Mouse (Mus musculus): ENCODE results near the gene Plcd1.

Gene Plcd1

DNA sequence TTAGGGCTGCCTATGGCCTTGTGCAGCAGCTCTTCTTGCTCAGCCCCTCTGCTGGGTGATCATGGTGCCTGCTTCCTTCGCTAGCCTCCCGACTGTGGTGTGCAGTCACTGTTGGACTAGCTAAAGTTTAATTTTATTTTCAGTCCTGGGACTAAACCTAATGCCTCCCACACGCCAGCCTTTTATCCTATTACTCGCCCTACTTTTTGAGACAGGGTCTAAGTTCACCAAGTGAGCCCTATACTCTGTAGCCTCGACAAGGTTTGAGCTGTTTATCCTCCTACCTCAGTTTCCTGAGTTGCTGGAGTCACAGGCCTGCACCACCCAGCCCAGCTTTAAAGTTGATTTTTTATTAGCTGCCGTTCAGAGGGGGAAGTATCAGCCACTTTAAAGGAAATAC, 68.0 kb downstream of the Plcd1 start:
- no peak for DNase-seq (ENCODE audit: low spot score in 2 of 2)

DNA sequence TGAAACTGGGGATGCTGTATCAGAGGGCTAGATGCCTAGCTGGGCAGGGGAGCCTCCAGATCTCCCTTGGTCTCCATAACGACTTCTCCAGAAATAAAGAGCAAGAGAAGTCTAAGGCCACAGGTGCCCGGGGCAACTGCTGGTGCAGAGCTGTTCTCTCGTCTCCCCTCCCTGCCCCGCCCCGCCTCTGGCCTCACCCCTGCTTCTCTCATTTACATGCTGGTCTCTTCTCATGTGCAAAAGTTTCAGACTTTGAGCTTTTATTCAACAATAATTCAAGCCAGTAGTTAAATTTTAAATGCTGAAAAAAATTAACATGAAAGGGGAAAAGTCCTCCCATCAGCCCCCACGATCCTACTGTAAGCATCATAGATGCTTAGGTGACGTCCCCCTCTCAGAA, 71.6 kb downstream of the Plcd1 start:
- DNase-seq (ENCODE audit: low spot score in 2 of 2) = no peak

Data from spleen, postnatal 10 days (tissue).